Mouse (Mus musculus): Measurements from ENCODE around the gene Nelfb. TPM values are rescaled to one million over a fixed set of nuclear protein-coding genes. Genes with fewer than 3 reads are reported as not detected.

Nelfb gene
- polyA plus RNA-seq, 1 experiment from 2014 or later: 116 TPM

DNA sequence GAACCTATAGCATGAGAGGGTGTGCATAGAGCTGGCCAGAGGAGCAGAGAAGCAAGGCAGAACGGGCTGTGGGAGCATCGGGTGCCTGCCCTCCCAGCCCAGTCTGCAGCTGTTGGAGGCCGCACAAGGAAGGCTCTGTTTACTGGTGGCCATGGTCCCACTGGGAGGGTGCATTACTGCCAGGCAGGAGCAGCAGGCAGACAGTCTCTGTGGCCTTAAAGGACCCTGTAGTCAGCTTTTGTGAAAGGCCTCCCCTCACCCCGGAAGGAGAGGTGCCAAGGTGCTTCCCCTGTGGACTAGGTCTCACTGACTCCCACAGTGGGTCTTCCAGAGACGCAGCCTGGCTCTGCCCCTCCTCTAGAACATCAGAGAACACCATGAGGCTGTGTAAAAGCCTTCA lies 15.6 kb upstream of the Nelfb start:
- Histone ChIP-seq H3K9me3 (replicated peaks; ENCODE audit: control insufficient read depth, low read length, poor library complexity, severe bottlenecking) (no peaks in the 10 kb centered on the region), H3K9ac (ENCODE audit: low read depth, low read length) (no peak overlapping the region), H3K27me3 (ENCODE audit: control insufficient read depth, insufficient read depth, low read depth, low read length) (no peaks in the 10 kb centered on the region; the same call in 1 of the 2 replicates), H3K4me3 (ENCODE audit: low read depth, low read length) (no peak overlapping the region), H3K4me2 (ENCODE audit: low read length) (no peak overlapping the region), H3K4me1 (ENCODE audit: control insufficient read depth, insufficient read depth, low read length) (peaks cover 15% of the 10 kb centered on the region), H3K27ac (ENCODE audit: low read length) (no peak overlapping the region), H3K36me3 (ENCODE audit: control insufficient read depth, insufficient read depth, low read length) (no peaks in the 10 kb centered on the region)
- 90% methylated on average over 5 of the region's 5 CpGs for WGBS
- ATAC-seq: no peak

DNA sequence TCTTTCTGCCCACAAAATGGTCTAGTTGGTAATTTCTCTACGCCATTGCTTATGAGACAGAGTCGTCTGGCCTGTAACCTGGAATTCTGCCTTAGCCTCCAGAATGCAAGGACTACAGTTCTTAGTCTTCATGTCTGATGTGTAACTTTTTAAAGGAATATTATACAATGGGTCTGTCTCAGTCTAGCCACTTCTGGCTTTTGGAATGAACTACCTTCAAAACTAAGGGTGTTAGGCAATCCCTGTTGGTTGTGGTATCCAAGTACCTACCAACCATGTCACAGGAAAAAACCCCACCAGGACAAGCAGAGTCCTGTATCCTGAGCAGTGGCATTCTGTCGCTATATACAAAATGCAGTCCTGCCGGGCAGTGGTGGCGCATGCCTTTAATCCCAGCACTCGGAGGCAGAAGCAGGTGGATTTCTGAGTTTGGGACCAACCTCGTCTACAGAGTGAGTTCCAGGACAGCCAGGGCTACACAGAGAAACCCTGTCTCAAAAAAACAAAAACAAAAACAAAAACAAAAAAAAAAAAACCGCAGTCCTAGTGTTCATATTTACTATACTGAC lies 14.6 kb upstream of the Nelfb start:
- no peak overlapping the region for H3K9ac ChIP-seq (ENCODE audit: low read depth, low read length)
- WGBS: 76% methylated on average over 8 of the region's 8 CpGs
- H3K27me3 ChIP-seq (ENCODE audit: control insufficient read depth, insufficient read depth, low read depth, low read length): no peaks in the 10 kb centered on the region
- peaks cover 15% of the 10 kb centered on the region for H3K4me1 ChIP-seq (ENCODE audit: control insufficient read depth, insufficient read depth, low read length)
- no peak overlapping the region for H3K4me3 ChIP-seq (ENCODE audit: low read depth, low read length)
- peak overlapping the region; percentile 97 for H3K27ac ChIP-seq (ENCODE audit: low read length)
- H3K36me3 ChIP-seq (ENCODE audit: control insufficient read depth, insufficient read depth, low read length): no peaks in the 10 kb centered on the region
- H3K9me3 ChIP-seq (replicated peaks; ENCODE audit: control insufficient read depth, low read length, poor library complexity, severe bottlenecking): no peaks in the 10 kb centered on the region
- ATAC-seq: no peak
- peak overlapping the region; percentile 58 for H3K4me2 ChIP-seq (ENCODE audit: low read length)

DNA sequence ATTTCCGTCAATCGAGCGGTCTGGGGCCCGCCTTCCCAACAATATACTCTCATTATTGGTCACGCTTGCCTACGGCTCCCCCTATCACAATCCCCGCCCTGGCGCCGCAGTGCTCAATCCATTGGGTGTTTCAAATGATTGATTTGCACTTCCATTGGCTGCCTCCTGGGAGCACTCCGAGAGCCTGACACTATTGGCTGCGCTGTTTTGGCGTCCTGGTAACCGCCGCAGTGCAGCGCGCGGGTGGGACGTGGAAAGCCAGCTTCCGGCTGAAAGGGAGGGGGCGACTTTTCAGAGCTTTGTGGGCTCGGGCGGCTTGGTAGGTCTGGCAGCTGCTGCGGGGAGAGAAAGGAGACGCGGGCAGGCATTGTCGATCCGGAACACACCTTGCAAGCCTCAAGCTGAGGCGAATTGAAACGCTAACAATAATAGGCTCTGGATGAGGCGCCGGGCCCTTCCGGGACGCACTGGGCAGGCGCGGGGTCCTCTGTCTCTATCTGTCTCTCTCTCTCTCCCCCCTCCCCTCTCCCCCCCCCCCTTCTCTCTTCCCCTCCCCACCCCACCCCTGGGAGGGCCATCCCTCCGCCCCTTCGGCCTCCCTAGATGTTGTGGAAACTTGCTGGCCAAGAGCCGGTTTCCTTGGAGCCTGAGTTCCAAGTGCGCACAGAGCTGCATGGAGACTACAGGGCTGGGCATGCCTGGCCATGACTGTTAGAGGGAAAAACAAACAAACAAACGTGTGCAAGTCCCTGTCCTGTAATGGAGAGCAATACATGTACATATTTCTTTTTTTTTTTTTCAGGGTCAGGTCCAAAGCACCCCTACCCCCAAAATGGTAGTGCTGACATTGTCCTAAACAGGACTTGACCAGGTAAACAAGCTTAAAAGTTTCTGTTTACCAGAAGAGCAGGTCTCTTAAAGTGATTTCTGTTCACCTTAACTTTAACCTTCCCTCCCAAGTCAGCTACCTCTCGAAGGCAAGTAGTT lies 13.8 kb upstream of the Nelfb start:
- peak overlapping the region; percentile 50 for H3K4me3 ChIP-seq (ENCODE audit: low read depth, low read length)
- WGBS: 2% methylated on average over 40 of the region's 41 CpGs
- peak overlapping the region; percentile 58 for H3K4me2 ChIP-seq (ENCODE audit: low read length)
- H3K27me3 ChIP-seq (ENCODE audit: control insufficient read depth, insufficient read depth, low read depth, low read length): no peaks in the 10 kb centered on the region
- H3K9me3 ChIP-seq (replicated peaks; ENCODE audit: control insufficient read depth, low read length, poor library complexity, severe bottlenecking): no peaks in the 10 kb centered on the region
- H3K9ac ChIP-seq (ENCODE audit: low read depth, low read length): peak overlapping the region; percentile 73
- ATAC-seq: peak; percentile 98
- peak overlapping the region; percentile 97 for H3K27ac ChIP-seq (ENCODE audit: low read length)
- no peaks in the 10 kb centered on the region for H3K36me3 ChIP-seq (ENCODE audit: control insufficient read depth, insufficient read depth, low read length)
- peaks cover 15% of the 10 kb centered on the region for H3K4me1 ChIP-seq (ENCODE audit: control insufficient read depth, insufficient read depth, low read length)

DNA sequence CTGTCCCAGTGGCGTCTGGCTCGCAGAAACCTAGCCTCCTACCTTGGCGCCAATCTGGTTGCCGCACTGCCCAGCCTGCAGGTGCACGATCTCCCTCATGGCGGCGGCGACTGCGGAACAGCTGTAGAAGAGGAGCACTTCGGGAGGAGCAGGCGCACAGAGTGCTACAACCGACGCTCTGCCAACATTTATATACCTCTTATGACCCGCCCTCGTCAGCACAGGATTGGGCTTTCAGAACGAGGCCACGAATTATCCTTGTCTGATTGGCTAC lies 13.1 kb upstream of the Nelfb start, which contains the start of gene Tubb4b:
TSS of gene Tubb4b (minus strand) at position 211 of the 274 bp plus-strand sequence.
- H3K27me3 ChIP-seq (ENCODE audit: control insufficient read depth, insufficient read depth, low read depth, low read length): no peaks in the 10 kb centered on the region
- H3K4me2 ChIP-seq (ENCODE audit: low read length): peak within 1 kb of the TSS; percentile 97
- H3K36me3 ChIP-seq (ENCODE audit: control insufficient read depth, insufficient read depth, low read length): no peaks in the 10 kb centered on the region
- no peak for ATAC-seq
- peaks cover 15% of the 10 kb centered on the region for H3K4me1 ChIP-seq (ENCODE audit: control insufficient read depth, insufficient read depth, low read length)
- peak within 1 kb of the TSS; percentile 84 for H3K4me3 ChIP-seq (ENCODE audit: low read depth, low read length)
- H3K27ac ChIP-seq (ENCODE audit: low read length): peak within 1 kb of the TSS; percentile 97
- WGBS: 0% methylated on average over 17 of the region's 17 CpGs
- H3K9ac ChIP-seq (ENCODE audit: low read depth, low read length): peak within 1 kb of the TSS; percentile 86
- H3K9me3 ChIP-seq (replicated peaks; ENCODE audit: control insufficient read depth, low read length, poor library complexity, severe bottlenecking): no peaks in the 10 kb centered on the region

DNA sequence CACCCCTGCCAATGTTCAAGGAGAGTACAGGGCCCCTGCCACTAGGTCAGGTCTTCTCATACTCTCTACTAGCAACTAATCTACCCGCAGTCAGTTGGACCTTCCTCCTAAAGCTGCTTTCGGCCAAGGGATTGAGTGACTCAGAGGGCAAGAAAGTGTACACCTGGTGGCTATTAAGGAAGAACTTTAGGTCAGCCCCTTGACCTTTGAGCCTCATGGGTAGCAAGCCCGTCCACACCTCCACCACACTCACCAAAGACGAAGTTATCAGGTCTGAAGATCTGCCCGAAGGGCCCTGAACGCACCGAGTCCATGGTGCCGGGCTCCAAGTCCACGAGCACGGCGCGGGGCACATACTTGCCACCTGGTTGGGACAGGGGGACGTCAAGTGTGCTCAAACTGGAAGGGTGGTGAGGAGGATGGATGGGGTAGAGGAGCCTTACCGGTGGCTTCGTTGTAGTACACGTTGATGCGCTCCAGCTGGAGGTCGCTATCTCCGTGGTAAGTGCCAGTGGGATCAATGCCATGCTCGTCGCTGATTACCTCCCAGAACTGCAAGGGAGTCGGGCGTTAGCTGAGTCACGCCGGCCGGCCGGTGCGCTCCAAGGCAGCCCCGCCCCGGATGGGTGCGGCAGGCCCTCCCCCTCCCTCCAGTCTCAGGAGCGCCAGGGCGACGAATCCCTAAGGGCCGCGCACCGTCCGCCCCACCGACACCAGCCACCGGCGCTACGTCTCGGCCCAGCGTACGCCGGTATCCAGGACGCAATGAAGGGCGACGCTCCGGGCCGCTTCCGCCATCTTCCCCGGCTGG lies 12.6 kb upstream of the Nelfb start:
- Histone ChIP-seq H3K9me3 (replicated peaks; ENCODE audit: control insufficient read depth, low read length, poor library complexity, severe bottlenecking) (no peaks in the 10 kb centered on the region), H3K4me2 (ENCODE audit: low read length) (peak overlapping the region; percentile 97), H3K36me3 (ENCODE audit: control insufficient read depth, insufficient read depth, low read length) (no peaks in the 10 kb centered on the region), H3K4me1 (ENCODE audit: control insufficient read depth, insufficient read depth, low read length) (peaks cover 14% of the 10 kb centered on the region), H3K4me3 (ENCODE audit: low read depth, low read length) (peak overlapping the region; percentile 84), H3K27me3 (ENCODE audit: control insufficient read depth, insufficient read depth, low read depth, low read length) (no peaks in the 10 kb centered on the region), H3K27ac (ENCODE audit: low read length) (peak overlapping the region; percentile 88), H3K9ac (ENCODE audit: low read depth, low read length) (peak overlapping the region; percentile 86)
- WGBS: 2% methylated on average over 51 of the region's 53 CpGs
- peak; percentile 32 for ATAC-seq

DNA sequence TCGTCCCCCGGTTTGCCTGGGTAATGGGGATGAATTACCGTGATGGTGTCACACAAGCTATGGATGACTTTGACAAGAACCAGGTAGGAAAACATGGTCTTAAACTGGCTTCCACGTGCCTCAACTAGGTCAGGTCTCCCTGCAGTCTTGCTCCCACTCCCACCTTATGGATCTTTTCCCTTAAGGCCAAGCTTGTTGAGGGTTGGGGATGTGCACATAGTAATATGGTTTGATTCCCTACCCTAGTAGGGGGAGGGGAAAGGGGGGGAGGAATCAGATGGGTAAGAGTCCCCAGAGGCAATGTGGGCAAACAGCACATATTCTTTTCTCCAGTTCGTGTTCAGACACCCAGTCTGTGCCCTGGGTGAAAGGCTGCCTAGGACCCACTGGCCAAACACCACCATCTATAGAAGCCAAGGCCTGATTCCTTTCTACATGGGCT lies 10.1 kb upstream of the Nelfb start:
- Histone ChIP-seq H3K4me3 (ENCODE audit: low read depth, low read length) (no peak overlapping the region), H3K9ac (ENCODE audit: low read depth, low read length) (no peak overlapping the region), H3K9me3 (replicated peaks; ENCODE audit: control insufficient read depth, low read length, poor library complexity, severe bottlenecking) (no peaks in the 10 kb centered on the region), H3K27ac (ENCODE audit: low read length) (no peak overlapping the region), H3K27me3 (ENCODE audit: control insufficient read depth, insufficient read depth, low read depth, low read length) (no peaks in the 10 kb centered on the region), H3K4me2 (ENCODE audit: low read length) (no peak overlapping the region), H3K36me3 (ENCODE audit: control insufficient read depth, insufficient read depth, low read length) (no peaks in the 10 kb centered on the region), H3K4me1 (ENCODE audit: control insufficient read depth, insufficient read depth, low read length) (peaks cover 11% of the 10 kb centered on the region)
- no peak for ATAC-seq
- 75% methylated on average over 5 of the region's 5 CpGs for WGBS

DNA sequence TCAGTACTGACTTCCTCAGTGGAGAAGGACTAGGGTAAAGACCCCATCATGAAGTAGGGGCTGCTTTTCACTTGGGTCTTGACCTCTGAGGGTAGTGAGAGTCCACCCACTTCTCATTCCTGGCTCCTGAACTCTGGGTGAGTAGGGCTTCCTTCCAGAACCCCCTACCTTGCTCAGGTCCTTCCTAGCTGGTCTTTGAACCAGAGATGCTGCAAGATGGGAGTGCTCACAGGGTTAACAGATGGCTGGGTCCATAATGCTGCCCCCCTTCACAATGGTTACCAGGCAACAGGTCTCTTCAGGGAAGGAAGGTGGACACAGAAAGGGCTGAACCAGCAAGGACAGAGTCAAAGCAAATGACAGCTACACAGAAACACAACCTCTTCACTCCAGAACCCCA lies 7.2 kb upstream of the Nelfb start, which contains the start of gene Fam166a:
TSS of gene Fam166a (plus strand) at position 301 of the 400 bp plus-strand sequence.
- Histone ChIP-seq H3K36me3 (ENCODE audit: control insufficient read depth, insufficient read depth, low read length) (no peaks in the 10 kb centered on the region), H3K4me3 (ENCODE audit: low read depth, low read length) (no peak within 1 kb of the TSS), H3K27ac (ENCODE audit: low read length) (no peak within 1 kb of the TSS), H3K27me3 (ENCODE audit: control insufficient read depth, insufficient read depth, low read depth, low read length) (no peaks in the 10 kb centered on the region), H3K4me1 (ENCODE audit: control insufficient read depth, insufficient read depth, low read length) (peaks cover 3% of the 10 kb centered on the region), H3K9ac (ENCODE audit: low read depth, low read length) (no peak within 1 kb of the TSS), H3K9me3 (replicated peaks; ENCODE audit: control insufficient read depth, low read length, poor library complexity, severe bottlenecking) (no peaks in the 10 kb centered on the region), H3K4me2 (ENCODE audit: low read length) (no peak within 1 kb of the TSS)
- no peak for ATAC-seq

DNA sequence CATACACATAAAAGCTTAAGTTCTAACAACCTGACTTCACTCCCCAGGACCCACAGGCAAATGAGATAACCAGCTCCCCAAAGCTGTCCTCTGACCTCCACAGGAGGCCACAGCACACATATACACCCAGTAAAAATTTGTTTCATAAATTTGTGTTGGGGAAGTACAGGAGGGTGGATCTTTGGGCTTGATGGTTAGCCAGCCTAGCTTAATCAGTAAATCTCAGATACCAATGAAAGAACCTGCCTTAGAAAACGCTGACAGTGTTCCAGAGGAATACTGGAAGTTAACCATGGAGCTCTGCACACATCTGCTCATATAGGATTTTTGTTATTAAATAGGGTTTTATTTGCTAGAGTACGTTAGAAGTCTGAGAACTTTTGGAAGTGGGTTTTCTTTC lies 6.4 kb upstream of the Nelfb start:
- no peak overlapping the region for H3K4me3 ChIP-seq (ENCODE audit: low read depth, low read length)

More for the DNA sequence above, 6.4 kb upstream of the Nelfb start:
- no peaks in the 10 kb centered on the region for H3K36me3 ChIP-seq (ENCODE audit: control insufficient read depth, insufficient read depth, low read length)
- ATAC-seq: no peak
- no peak overlapping the region for H3K9ac ChIP-seq (ENCODE audit: low read depth, low read length)
- no peak overlapping the region for H3K27ac ChIP-seq (ENCODE audit: low read length)
- H3K9me3 ChIP-seq (replicated peaks; ENCODE audit: control insufficient read depth, low read length, poor library complexity, severe bottlenecking): no peaks in the 10 kb centered on the region
- H3K4me1 ChIP-seq (ENCODE audit: control insufficient read depth, insufficient read depth, low read length): no peaks in the 10 kb centered on the region
- WGBS: 71% methylated on average over 2 of the region's 2 CpGs
- no peak overlapping the region for H3K4me2 ChIP-seq (ENCODE audit: low read length)
- no peaks in the 10 kb centered on the region for H3K27me3 ChIP-seq (ENCODE audit: control insufficient read depth, insufficient read depth, low read depth, low read length)
